Comparison of ENCODE assay signal across 8 mouse cellular contexts in the genomic region with DNA sequence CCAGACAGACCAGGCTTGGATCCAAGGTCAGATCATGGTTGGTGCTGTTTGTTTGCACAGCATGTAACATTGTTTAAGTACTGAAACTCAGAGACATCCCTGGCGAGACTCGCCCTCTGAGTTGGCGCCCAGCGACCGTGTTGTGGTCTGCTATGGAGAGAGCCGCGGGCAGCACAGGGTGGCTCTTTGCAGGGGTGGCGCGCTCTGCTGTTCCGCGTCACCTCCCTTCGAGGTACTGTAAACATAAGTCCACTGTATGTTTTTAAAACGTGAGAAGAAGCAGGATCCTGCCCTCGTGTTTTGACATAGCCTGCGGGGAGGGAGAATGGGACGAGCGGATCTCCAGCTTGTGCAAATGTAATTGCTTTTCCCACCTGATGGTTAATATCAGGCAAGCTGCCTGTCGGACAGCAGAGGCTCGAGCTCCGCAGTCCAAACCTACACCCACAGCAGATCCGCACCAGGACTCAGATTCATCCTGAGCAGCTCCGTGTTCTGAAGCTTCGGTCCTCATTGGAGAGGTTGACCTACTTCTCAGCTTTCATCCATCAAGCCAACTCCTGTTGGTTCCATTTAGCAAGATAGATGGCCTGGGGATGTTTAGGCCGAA.
A peak's percentile ranks its signal among the peaks of the same experiment; 100 is the strongest.
DNase-seq lines count a peak whose midpoint lies in the region; ATAC-seq and TF ChIP-seq lines count a peak whose summit lies in the region.

No protein-coding gene starts in this region.

- WGBS in forebrain, embryonic 12.5 days: 53% methylated on average over 24 of the region's 24 CpGs
- WGBS in forebrain, embryonic 10.5 days: 56% methylated on average over 24 of the region's 24 CpGs
- WGBS in neural tube, embryonic 11.5 days: 47% methylated on average over 24 of the region's 24 CpGs
- WGBS in limb, embryonic 14.5 days: 45% methylated on average over 24 of the region's 24 CpGs
- WGBS in stomach, postnatal 0 days: 21% methylated on average over 24 of the region's 24 CpGs

- H3K4me3 ChIP-seq in forebrain, embryonic 12.5 days (replicated peaks): no peak overlapping the region
- no peak overlapping the region for H3K4me3 ChIP-seq in forebrain, embryonic 10.5 days
- H3K4me3 ChIP-seq in neural tube, embryonic 11.5 days (ENCODE audit: low read depth, low read length): no peak overlapping the region
- peak overlapping the region; percentile 7; the same call in 1 of the 2 replicates for H3K4me3 ChIP-seq in limb, embryonic 14.5 days (replicated peaks; ENCODE audit: low read length)
- H3K4me3 ChIP-seq in stomach, postnatal 0 days (ENCODE audit: low read depth, low read length): peak overlapping the region; percentile 24

- peak overlapping the region; percentile 25; the same call in 1 of the 2 replicates for H3K4me2 ChIP-seq in forebrain, embryonic 12.5 days
- peak overlapping the region; percentile 3; the same call in 1 of the 2 replicates for H3K4me2 ChIP-seq in neural tube, embryonic 11.5 days (ENCODE audit: low read depth)
- H3K4me2 ChIP-seq in limb, embryonic 14.5 days (replicated peaks; ENCODE audit: low read depth, low read length, severe bottlenecking): peak overlapping the region; percentile 37
- H3K4me2 ChIP-seq in stomach, postnatal 0 days (replicated peaks; ENCODE audit: low read depth): peak overlapping the region; percentile 46

- no peaks in the 10 kb centered on the region for H3K4me1 ChIP-seq in forebrain, embryonic 12.5 days
- H3K4me1 ChIP-seq in forebrain, embryonic 10.5 days: no peaks in the 10 kb centered on the region
- H3K4me1 ChIP-seq in neural tube, embryonic 11.5 days (ENCODE audit: control insufficient read depth, insufficient read depth, low read length): no peaks in the 10 kb centered on the region
- no peaks in the 10 kb centered on the region for H3K4me1 ChIP-seq in limb, embryonic 14.5 days (ENCODE audit: control insufficient read depth, insufficient read depth, low read length)
- no peaks in the 10 kb centered on the region for H3K4me1 ChIP-seq in stomach, postnatal 0 days (replicated peaks; ENCODE audit: control insufficient read depth, insufficient read depth)

- ATAC-seq in forebrain, embryonic 12.5 days (ENCODE audit: low FRiP score): 0 out of 2 replicates have a peak, but pooled peaks have one; percentile 23
- no peak for ATAC-seq in neural tube, embryonic 11.5 days (ENCODE audit: insufficient read depth, low FRiP score, low TSS enrichment)
- no peak for ATAC-seq in limb, embryonic 14.5 days (ENCODE audit: low FRiP score, low read depth)
- ATAC-seq in stomach, postnatal 0 days (ENCODE audit: low FRiP score, low TSS enrichment): peak; percentile 61; the same call in 1 of the 2 replicates
- no peak for ATAC-seq in granulocyte monocyte progenitor cell, adult 5-6 weeks (replicated peaks; ENCODE audit: poor library complexity, severe bottlenecking)

- no peak overlapping the region for H3K27ac ChIP-seq in forebrain, embryonic 12.5 days
- no peak overlapping the region for H3K27ac ChIP-seq in forebrain, embryonic 10.5 days
- H3K27ac ChIP-seq in neural tube, embryonic 11.5 days (ENCODE audit: low read depth, low read length): no peak overlapping the region
- H3K27ac ChIP-seq in limb, embryonic 14.5 days (replicated peaks; ENCODE audit: low read depth, low read length): no peak overlapping the region
- H3K27ac ChIP-seq in stomach, postnatal 0 days (replicated peaks): no peak overlapping the region

- no peak for DNase-seq in forebrain, embryonic 10.5 days (ENCODE audit: extremely low spot score, low spot score)
- DNase-seq in neural tube, embryonic 11.5 days (ENCODE audit: low spot score): peak; percentile 14
- no peak for DNase-seq in neural tube, embryonic 10.5 days (ENCODE audit: extremely low spot score, low spot score)
- DNase-seq in limb, embryonic 14.5 days (ENCODE audit: low spot score): no peak
- DNase-seq in stomach, postnatal 0 days (ENCODE audit: low spot score): peak; percentile 14
- no peak for DNase-seq in lung, postnatal 10 days

- no peaks in the 10 kb centered on the region for H3K27me3 ChIP-seq in forebrain, embryonic 12.5 days
- no peaks in the 10 kb centered on the region for H3K27me3 ChIP-seq in forebrain, embryonic 10.5 days (ENCODE audit: poor library complexity, severe bottlenecking)
- H3K27me3 ChIP-seq in neural tube, embryonic 11.5 days (ENCODE audit: control insufficient read depth, insufficient read depth, low read length): no peaks in the 10 kb centered on the region
- no peaks in the 10 kb centered on the region for H3K27me3 ChIP-seq in limb, embryonic 14.5 days (ENCODE audit: control insufficient read depth, insufficient read depth, low read length)
- H3K27me3 ChIP-seq in stomach, postnatal 0 days (ENCODE audit: control insufficient read depth, insufficient read depth, low read length): no peaks in the 10 kb centered on the region

- H3K9ac ChIP-seq in forebrain, embryonic 12.5 days: no peak overlapping the region
- no peak overlapping the region for H3K9ac ChIP-seq in neural tube, embryonic 11.5 days (ENCODE audit: low read length)
- peak overlapping the region; percentile 36 for H3K9ac ChIP-seq in limb, embryonic 14.5 days (ENCODE audit: low read depth, low read length, severe bottlenecking)
- H3K9ac ChIP-seq in stomach, postnatal 0 days (ENCODE audit: low read length): 0 out of 2 replicates have a peak overlapping the region, but pooled peaks have one; percentile 2

- H3K9me3 ChIP-seq in forebrain, embryonic 12.5 days: no peaks in the 10 kb centered on the region
- H3K9me3 ChIP-seq in forebrain, embryonic 10.5 days: no peaks in the 10 kb centered on the region
- no peaks in the 10 kb centered on the region for H3K9me3 ChIP-seq in neural tube, embryonic 11.5 days (ENCODE audit: control insufficient read depth, low read length)
- H3K9me3 ChIP-seq in limb, embryonic 14.5 days (ENCODE audit: control insufficient read depth, low read length): no peaks in the 10 kb centered on the region
- no peaks in the 10 kb centered on the region for H3K9me3 ChIP-seq in stomach, postnatal 0 days (ENCODE audit: control insufficient read depth, low read length)

- no peaks in the 10 kb centered on the region for H3K36me3 ChIP-seq in forebrain, embryonic 12.5 days (replicated peaks)
- H3K36me3 ChIP-seq in forebrain, embryonic 10.5 days (replicated peaks): no peaks in the 10 kb centered on the region
- H3K36me3 ChIP-seq in neural tube, embryonic 11.5 days (ENCODE audit: control insufficient read depth, insufficient read depth, low read length): no peaks in the 10 kb centered on the region
- no peaks in the 10 kb centered on the region for H3K36me3 ChIP-seq in limb, embryonic 14.5 days (ENCODE audit: control insufficient read depth, insufficient read depth, low read length)
- no peaks in the 10 kb centered on the region for H3K36me3 ChIP-seq in stomach, postnatal 0 days (ENCODE audit: control insufficient read depth, insufficient read depth, low read length)

- no peak for TF ChIP-seq EP300 in stomach, postnatal 0 days (optimal IDR thresholded peaks at IDR 0.05)

- TF ChIP-seq POLR2A in limb, embryonic 14.5 days (IDR thresholded peaks at IDR 0.05; ENCODE audit: borderline replicate concordance, extremely low read depth, insufficient read depth, insufficient read length): no peak

- TF ChIP-seq CTCF in stomach, postnatal 0 days (IDR thresholded peaks at IDR 0.05; ENCODE audit: low read depth): no peak

Comparison
In these comparisons a context has a peak if more than half of its experiments do, and no peak if none do; other contexts are left out.
1. DNase-seq: peak in neural tube, embryonic 11.5 days (single experiment) and stomach, postnatal 0 days (single experiment); none in forebrain, embryonic 10.5 days (single experiment), neural tube, embryonic 10.5 days (single experiment), limb, embryonic 14.5 days (single experiment) and lung, postnatal 10 days (single experiment).
2. ATAC-seq: peak in forebrain, embryonic 12.5 days (single experiment) and stomach, postnatal 0 days (single experiment); none in neural tube, embryonic 11.5 days (single experiment), limb, embryonic 14.5 days (single experiment) and granulocyte monocyte progenitor cell, adult 5-6 weeks (single experiment).
3. H3K4me3 ChIP-seq: peak in limb, embryonic 14.5 days (single experiment) and stomach, postnatal 0 days (single experiment); none in forebrain, embryonic 12.5 days (single experiment), forebrain, embryonic 10.5 days (single experiment) and neural tube, embryonic 11.5 days (single experiment).
4. H3K9ac ChIP-seq: peak in limb, embryonic 14.5 days (single experiment) and stomach, postnatal 0 days (single experiment); none in forebrain, embryonic 12.5 days (single experiment) and neural tube, embryonic 11.5 days (single experiment).
5. Peak in every context shown above with its lines, with median percentiles within 50 percentile points of each other: H3K4me2 ChIP-seq.